Comparison of ENCODE assay signal across 24 mouse cellular contexts in the genomic region with DNA sequence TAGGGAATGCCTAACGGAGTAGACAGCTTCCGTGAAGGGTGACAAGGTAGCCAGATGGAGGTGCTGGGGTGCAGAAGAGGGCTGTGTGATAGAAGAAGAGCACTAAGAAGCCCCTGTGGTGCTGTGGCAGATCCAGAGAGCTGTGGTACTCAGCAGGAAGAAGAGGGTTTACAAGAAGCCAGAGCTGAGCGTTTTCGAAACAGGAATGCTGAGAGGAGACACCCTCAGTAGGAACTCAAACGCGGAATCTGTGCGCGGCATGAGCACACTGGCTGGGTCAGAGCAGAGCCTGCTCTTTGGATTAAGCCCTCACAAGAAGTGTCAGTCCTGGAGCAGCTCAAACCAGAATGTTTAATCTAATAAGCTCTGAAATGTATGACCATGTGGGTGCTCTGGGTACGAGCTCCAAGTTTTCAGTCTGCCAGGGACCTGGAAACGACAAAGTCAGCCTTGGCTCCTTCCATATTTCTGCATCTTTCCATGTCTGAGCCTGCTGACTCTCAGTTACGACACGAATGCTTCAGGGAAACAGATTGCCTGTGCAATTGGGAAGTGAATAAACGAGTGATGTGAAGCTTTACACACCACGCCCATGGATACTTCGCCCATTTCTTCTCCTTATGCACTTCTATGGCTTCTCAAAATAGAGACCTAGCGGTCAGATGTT.
DNase-seq lines count a peak whose midpoint lies in the region; ATAC-seq and TF ChIP-seq lines count a peak whose summit lies in the region.
"Had no signal": no experiment of that assay in that cellular context is flagged by ENCODE, and none has a peak within 500 bp of the region (broad histone marks: within the 10 kb centered on the region; RNA-seq: fewer than 3 reads in every experiment).

No protein-coding gene starts in this region.

- TF ChIP-seq EP300 in stomach, postnatal 0 days (optimal IDR thresholded peaks at IDR 0.05): no peak

- H3K27me3 ChIP-seq in forebrain, embryonic 13.5 days: no peaks in the 10 kb centered on the region
- H3K27me3 ChIP-seq in forebrain, embryonic 12.5 days: no peaks in the 10 kb centered on the region
- no peaks in the 10 kb centered on the region for H3K27me3 ChIP-seq in forebrain, postnatal 0 days (ENCODE audit: insufficient read depth, low read length)
- no peaks in the 10 kb centered on the region for H3K27me3 ChIP-seq in stomach, postnatal 0 days (ENCODE audit: control insufficient read depth, insufficient read depth, low read length)
- no peaks in the 10 kb centered on the region for H3K27me3 ChIP-seq in hindbrain, postnatal 0 days (ENCODE audit: insufficient read depth, low read length)
- H3K27me3 ChIP-seq: embryonic facial prominence, embryonic 13.5 days; hindbrain, embryonic 13.5 days; limb, embryonic 13.5 days; liver, embryonic 12.5 days; midbrain, embryonic 15.5 days had no signal

- no peak for TF ChIP-seq CTCF in forebrain, postnatal 0 days (IDR thresholded peaks at IDR 0.05; ENCODE audit: low read depth)
- TF ChIP-seq CTCF in stomach, postnatal 0 days (IDR thresholded peaks at IDR 0.05; ENCODE audit: low read depth): no peak
- TF ChIP-seq CTCF in hindbrain, postnatal 0 days (IDR thresholded peaks at IDR 0.05; ENCODE audit: low read depth): no peak

- no peaks in the 10 kb centered on the region for H3K9me3 ChIP-seq in forebrain, embryonic 13.5 days (replicated peaks)
- no peaks in the 10 kb centered on the region for H3K9me3 ChIP-seq in forebrain, embryonic 12.5 days
- no peaks in the 10 kb centered on the region for H3K9me3 ChIP-seq in forebrain, postnatal 0 days (ENCODE audit: low read length)
- H3K9me3 ChIP-seq in stomach, postnatal 0 days (ENCODE audit: control insufficient read depth, low read length): no peaks in the 10 kb centered on the region
- H3K9me3 ChIP-seq in hindbrain, postnatal 0 days (ENCODE audit: low read length): no peaks in the 10 kb centered on the region
- H3K9me3 ChIP-seq: embryonic facial prominence, embryonic 13.5 days; hindbrain, embryonic 13.5 days; limb, embryonic 13.5 days; liver, embryonic 12.5 days; midbrain, embryonic 15.5 days had no signal

- H3K36me3 ChIP-seq in forebrain, embryonic 13.5 days (ENCODE audit: poor library complexity, severe bottlenecking): no peaks in the 10 kb centered on the region
- no peaks in the 10 kb centered on the region for H3K36me3 ChIP-seq in forebrain, embryonic 12.5 days (replicated peaks)
- H3K36me3 ChIP-seq in forebrain, postnatal 0 days (ENCODE audit: insufficient read depth): no peaks in the 10 kb centered on the region
- no peaks in the 10 kb centered on the region for H3K36me3 ChIP-seq in stomach, postnatal 0 days (ENCODE audit: control insufficient read depth, insufficient read depth, low read length)
- no peaks in the 10 kb centered on the region for H3K36me3 ChIP-seq in hindbrain, postnatal 0 days (ENCODE audit: insufficient read depth, low read length)
- H3K36me3 ChIP-seq: embryonic facial prominence, embryonic 13.5 days; hindbrain, embryonic 13.5 days; limb, embryonic 13.5 days; liver, embryonic 12.5 days; midbrain, embryonic 15.5 days had no signal

- H3K9ac ChIP-seq in forebrain, embryonic 13.5 days: no peak overlapping the region
- no peak overlapping the region for H3K9ac ChIP-seq in forebrain, embryonic 12.5 days
- no peak overlapping the region for H3K9ac ChIP-seq in forebrain, postnatal 0 days
- no peak overlapping the region for H3K9ac ChIP-seq in stomach, postnatal 0 days (ENCODE audit: low read length)
- no peak overlapping the region for H3K9ac ChIP-seq in hindbrain, postnatal 0 days (replicated peaks; ENCODE audit: low read length)
- H3K9ac ChIP-seq: embryonic facial prominence, embryonic 13.5 days; hindbrain, embryonic 13.5 days; limb, embryonic 13.5 days; liver, embryonic 12.5 days; midbrain, embryonic 15.5 days had no signal

- H3K4me2 ChIP-seq in forebrain, embryonic 13.5 days: no peak overlapping the region
- no peak overlapping the region for H3K4me2 ChIP-seq in forebrain, embryonic 12.5 days
- no peak overlapping the region for H3K4me2 ChIP-seq in forebrain, postnatal 0 days (ENCODE audit: low read depth)
- H3K4me2 ChIP-seq in stomach, postnatal 0 days (replicated peaks; ENCODE audit: low read depth): no peak overlapping the region
- no peak overlapping the region for H3K4me2 ChIP-seq in hindbrain, postnatal 0 days (ENCODE audit: low read depth, low read length)
- H3K4me2 ChIP-seq: embryonic facial prominence, embryonic 13.5 days; hindbrain, embryonic 13.5 days; limb, embryonic 13.5 days; liver, embryonic 12.5 days; midbrain, embryonic 15.5 days had no signal

- H3K27ac ChIP-seq in forebrain, embryonic 13.5 days: no peak overlapping the region
- no peak overlapping the region for H3K27ac ChIP-seq in forebrain, embryonic 12.5 days
- H3K27ac ChIP-seq in forebrain, postnatal 0 days (ENCODE audit: low read depth, low read length): peak overlapping the region; percentile 67
- 0 out of 2 replicates have a peak overlapping the region, but pooled peaks have one; percentile 30 for H3K27ac ChIP-seq in stomach, postnatal 0 days (replicated peaks)
- H3K27ac ChIP-seq in hindbrain, postnatal 0 days: no peak overlapping the region
- H3K27ac ChIP-seq: embryonic facial prominence, embryonic 13.5 days; hindbrain, embryonic 13.5 days; limb, embryonic 13.5 days; liver, embryonic 12.5 days; midbrain, embryonic 15.5 days had no signal

- no peak overlapping the region for H3K4me3 ChIP-seq in forebrain, embryonic 13.5 days
- no peak overlapping the region for H3K4me3 ChIP-seq in forebrain, embryonic 12.5 days (replicated peaks)
- H3K4me3 ChIP-seq in forebrain, postnatal 0 days (ENCODE audit: low read depth, low read length): no peak overlapping the region
- H3K4me3 ChIP-seq in stomach, postnatal 0 days (ENCODE audit: low read depth, low read length): no peak overlapping the region
- no peak overlapping the region for H3K4me3 ChIP-seq in hindbrain, postnatal 0 days (ENCODE audit: low read length)
- H3K4me3 ChIP-seq: embryonic facial prominence, embryonic 13.5 days; erythroblast, embryonic 14.5 days; hindbrain, embryonic 13.5 days; limb, embryonic 13.5 days; liver, embryonic 12.5 days; midbrain, embryonic 15.5 days; myocyte had no signal

- 85% methylated on average over 16 of the region's 16 CpGs for WGBS in forebrain, embryonic 13.5 days
- WGBS in forebrain, embryonic 12.5 days: 87% methylated on average over 16 of the region's 16 CpGs
- 69% methylated on average over 16 of the region's 16 CpGs for WGBS in forebrain, postnatal 0 days
- WGBS in stomach, postnatal 0 days: 59% methylated on average over 16 of the region's 16 CpGs
- 74% methylated on average over 16 of the region's 16 CpGs for WGBS in hindbrain, postnatal 0 days

- ATAC-seq in forebrain, embryonic 13.5 days: peak; percentile 30; the same call in 1 of the 2 replicates
- ATAC-seq in forebrain, embryonic 12.5 days (ENCODE audit: low FRiP score): no peak
- peak; percentile 87 for ATAC-seq in forebrain, postnatal 0 days
- ATAC-seq in stomach, postnatal 0 days (ENCODE audit: low FRiP score, low TSS enrichment): no peak
- ATAC-seq in hindbrain, postnatal 0 days: no peak
- ATAC-seq: liver, embryonic 12.5 days; midbrain, embryonic 15.5 days had no signal

- DNase-seq in lung, postnatal 36 days: peak; percentile 11
- DNase-seq in lung, postnatal 4 days: no peak
- peak; percentile 76 for DNase-seq in forebrain, postnatal 0 days
- no peak for DNase-seq in stomach, postnatal 0 days (ENCODE audit: low spot score)
- no peak for DNase-seq in urinary bladder, postnatal 14 days (ENCODE audit: low spot score)
- DNase-seq in hindbrain, postnatal 0 days (ENCODE audit: low spot score): no peak
- DNase-seq: adrenal gland, postnatal 25 days; cerebellum, adult 18-20 months; embryo, embryonic 11 days; gastrocnemius, postnatal 14 days; kidney, adult 2 months; kidney, postnatal 25 days; lung, adult 18-20 months; lung, postnatal 10 days; thymus, postnatal 14 days had no signal

- H3K4me1 ChIP-seq in forebrain, embryonic 13.5 days: 0 out of 2 replicates have a peak, but pooled peaks cover 4% of the 10 kb centered on the region
- no peaks in the 10 kb centered on the region for H3K4me1 ChIP-seq in forebrain, embryonic 12.5 days
- 0 out of 2 replicates have a peak, but pooled peaks cover 3% of the 10 kb centered on the region for H3K4me1 ChIP-seq in forebrain, postnatal 0 days (ENCODE audit: insufficient read depth)
- H3K4me1 ChIP-seq in stomach, postnatal 0 days (replicated peaks; ENCODE audit: control insufficient read depth, insufficient read depth): no peaks in the 10 kb centered on the region
- H3K4me1 ChIP-seq in hindbrain, postnatal 0 days (ENCODE audit: insufficient read depth, low read length): no peaks in the 10 kb centered on the region
- H3K4me1 ChIP-seq: embryonic facial prominence, embryonic 13.5 days; hindbrain, embryonic 13.5 days; limb, embryonic 13.5 days; liver, embryonic 12.5 days; midbrain, embryonic 15.5 days had no signal

Comparison
In these comparisons a context has a peak if more than half of its experiments do, and no peak if none do; other contexts are left out.
1. ATAC-seq: peak in forebrain, embryonic 13.5 days (single experiment) and forebrain, postnatal 0 days (single experiment); none in forebrain, embryonic 12.5 days (single experiment), stomach, postnatal 0 days (single experiment) and hindbrain, postnatal 0 days (single experiment).
2. H3K27ac ChIP-seq: peak in forebrain, postnatal 0 days (single experiment) and stomach, postnatal 0 days (single experiment); none in forebrain, embryonic 13.5 days (single experiment), forebrain, embryonic 12.5 days (single experiment) and hindbrain, postnatal 0 days (single experiment).
3. DNase-seq: peak in lung, postnatal 36 days (single experiment) and forebrain, postnatal 0 days (single experiment); none in lung, postnatal 4 days (0 of 2), stomach, postnatal 0 days (single experiment), urinary bladder, postnatal 14 days (single experiment) and hindbrain, postnatal 0 days (single experiment).